Mouse (Mus musculus) forebrain, embryonic 10.5 days (tissue): Measurements from ENCODE around the gene Uqcc3. TPM values are rescaled to one million over a fixed set of nuclear protein-coding genes. Genes with fewer than 3 reads are reported as not detected.

Experiments
- DNase-seq: peaks from one replicate; pipeline ENCODE4 v3.0.0-alpha.2; 2017; ENCODE audit warnings: low spot score; ENCODE audit errors: extremely low spot score
- H3K27ac ChIP-seq: fragments of 300-500 bp; sonication (generic); 2 replicates; pipeline ENCODE4 v1.5.1; 2016; ENCODE audit warnings: mild to moderate bottlenecking
- H3K27me3 ChIP-seq: fragments of 300-500 bp; sonication (generic); 2 replicates; pipeline ENCODE4 v1.6.1; 2016; ENCODE audit warnings: mild to moderate bottlenecking; ENCODE audit not compliant: poor library complexity, severe bottlenecking
- H3K36me3 ChIP-seq: fragments of 300-500 bp; sonication (generic); replicated peaks from 2 replicates; pipeline ENCODE4 v1.6.1; 2016; ENCODE audit warnings: mild to moderate bottlenecking, moderate library complexity
- H3K4me1 ChIP-seq: fragments of 300-500 bp; sonication (generic); 2 replicates; pipeline ENCODE4 v1.6.1; 2016
- H3K4me3 ChIP-seq: fragments of 300-500 bp; sonication (generic); 2 replicates; pipeline ENCODE4 v1.5.1; 2016; ENCODE audit warnings: mild to moderate bottlenecking, moderate library complexity
- H3K9me3 ChIP-seq: fragments of 300-500 bp; sonication (generic); 2 replicates; pipeline ENCODE4 v1.6.1; 2016; ENCODE audit warnings: mild to moderate bottlenecking, moderate library complexity
- WGBS: fragments of 180-500 bp; shearing (Covaris S2); methylation state at CpG from one replicate; pipeline ENCODE4 v1.1.7; 2016; 5-methylcytosine and 5-hydroxymethylcytosine counted together
- polyA plus RNA-seq: library from polyadenylated mRNA; unstranded; fragments of >200 nt; fragmentation: Nextera tagmentation; extraction: Ambion mirVana; gene quantifications from 2 replicates; pipeline ENCODE4 v1.2.1, GENCODE M21; 2016

Uqcc3 gene
- polyA plus RNA-seq, 1 experiment from 2014 or later: 55.5 TPM

DNA sequence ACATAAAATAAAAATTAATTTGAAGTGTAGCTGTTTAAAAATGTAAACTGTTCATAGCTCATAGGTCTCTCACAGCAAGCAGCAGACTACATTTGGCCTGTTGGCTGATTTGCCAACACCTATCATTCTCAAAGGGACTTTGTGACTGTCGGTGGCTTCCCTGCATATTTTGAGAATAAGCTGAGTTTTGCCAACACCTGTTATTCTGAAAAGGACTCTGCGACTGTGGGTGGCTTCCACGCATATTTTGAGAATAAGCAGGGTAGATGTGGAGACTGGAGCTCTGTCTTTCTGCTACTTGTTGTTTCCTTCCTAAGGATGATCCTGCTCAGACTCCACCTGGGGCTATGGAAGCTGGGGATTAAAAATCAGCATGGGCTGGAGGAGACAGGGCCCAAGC, 27.6 kb downstream of the Uqcc3 start:
- no peak for DNase-seq
- Histone ChIP-seq H3K4me3 (no peak overlapping the region), H3K27me3 (no peaks in the 10 kb centered on the region), H3K4me1 (peaks cover 10% of the 10 kb centered on the region), H3K36me3 (peaks cover 10% of the 10 kb centered on the region), H3K27ac (no peak overlapping the region), H3K9me3 (no peaks in the 10 kb centered on the region)
- WGBS: 91% methylated on average over 3 of the region's 3 CpGs

DNA sequence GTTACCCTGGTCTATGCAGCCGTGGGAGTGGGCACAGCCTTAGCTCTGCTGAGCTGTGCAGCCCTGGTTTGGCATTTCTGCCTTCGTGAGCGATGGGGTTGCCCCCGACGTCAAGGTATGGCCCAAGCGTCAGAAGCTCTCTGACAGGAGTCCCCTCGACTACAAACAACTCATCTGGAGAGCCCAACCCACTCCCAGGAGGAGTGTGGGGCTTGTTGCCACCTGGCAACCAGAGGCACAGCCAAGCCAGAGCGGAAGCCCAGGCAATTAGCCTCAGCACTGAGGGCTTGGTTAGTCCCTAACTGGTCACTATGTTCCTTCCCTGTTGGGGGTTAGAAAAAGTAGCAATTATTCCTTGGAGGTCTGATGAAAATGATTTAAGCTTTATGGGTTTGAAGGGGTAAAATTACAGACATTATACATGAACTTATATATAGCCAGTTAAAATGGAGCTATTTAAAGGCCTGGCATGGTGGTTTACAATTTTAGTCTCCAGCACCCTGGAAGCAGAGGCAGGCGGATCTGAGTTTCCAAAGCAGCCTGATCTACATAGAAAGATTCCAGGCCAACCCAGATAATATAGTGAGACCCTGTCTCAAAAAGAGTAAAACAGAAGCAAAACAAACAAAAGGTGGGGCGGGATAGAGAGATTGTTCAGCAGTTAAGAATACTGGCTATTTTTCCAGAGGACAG, 28.3 kb downstream of the Uqcc3 start:
- 65% methylated on average over 10 of the region's 10 CpGs for WGBS
- no peak for DNase-seq
- Histone ChIP-seq H3K27ac (no peak overlapping the region), H3K27me3 (no peaks in the 10 kb centered on the region), H3K4me3 (no peak overlapping the region), H3K36me3 (peaks cover 17% of the 10 kb centered on the region), H3K9me3 (no peaks in the 10 kb centered on the region), H3K4me1 (peaks cover 10% of the 10 kb centered on the region)

DNA sequence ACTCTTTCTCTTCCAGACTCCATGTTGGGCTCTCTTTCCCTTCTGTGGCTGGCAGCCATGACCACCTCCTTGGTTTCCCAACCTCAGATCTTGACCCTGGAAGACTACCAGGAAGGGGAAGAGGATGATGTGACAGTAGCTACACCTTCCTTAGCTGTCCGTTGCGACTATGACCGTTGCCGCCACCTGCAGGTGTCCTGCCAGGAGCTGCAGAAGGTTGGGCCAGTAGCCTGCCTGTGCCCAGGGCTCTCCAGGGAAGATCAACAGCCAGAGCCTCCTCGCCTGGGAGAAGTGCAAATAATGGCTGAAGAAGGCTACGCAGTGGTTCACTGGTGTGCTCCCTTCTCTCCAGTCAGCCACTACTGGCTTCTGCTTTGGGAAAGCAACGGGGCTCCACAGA, 29.1 kb downstream of the Uqcc3 start:
- DNase-seq: no peak
- 54% methylated on average over 7 of the region's 7 CpGs for WGBS
- Histone ChIP-seq H3K9me3 (no peaks in the 10 kb centered on the region), H3K27me3 (no peaks in the 10 kb centered on the region), H3K4me1 (peaks cover 10% of the 10 kb centered on the region), H3K4me3 (no peak overlapping the region), H3K27ac (no peak overlapping the region), H3K36me3 (peaks cover 25% of the 10 kb centered on the region)

DNA sequence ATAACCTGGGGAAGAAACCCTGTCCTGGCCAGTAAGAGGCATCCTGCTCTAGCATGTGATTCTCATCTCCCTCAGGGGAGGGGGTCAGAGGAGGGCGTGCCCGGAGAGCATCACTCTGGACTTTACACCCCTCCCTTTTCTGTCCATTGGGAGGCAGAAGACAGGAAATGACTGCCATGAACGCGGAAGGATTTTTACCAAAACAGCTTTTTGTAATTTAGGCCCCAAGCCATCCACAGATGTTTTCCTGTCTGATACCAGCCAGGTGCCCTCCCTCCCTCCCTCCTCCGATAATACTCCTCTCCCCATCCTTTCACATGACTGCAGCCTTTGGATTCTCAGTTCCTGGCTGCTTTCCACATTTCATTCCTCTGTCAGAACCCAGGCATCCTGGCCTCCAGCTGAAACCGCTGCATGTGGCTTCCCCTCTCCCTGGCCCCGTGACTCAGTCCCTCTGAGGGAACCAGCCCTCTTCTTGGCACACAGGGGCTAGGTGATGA, 30.3 kb downstream of the Uqcc3 start, which contains the start of gene Lrrn4cl:
TSS of gene Lrrn4cl (plus strand) at position 367 of the 500 bp plus-strand sequence.
- H3K27me3 ChIP-seq: no peaks in the 10 kb centered on the region
- H3K27ac ChIP-seq: peak within 1 kb of the TSS; percentile 20
- DNase-seq: no peak
- 34% methylated on average over 7 of the region's 7 CpGs for WGBS
- H3K4me3 ChIP-seq: no peak within 1 kb of the TSS
- H3K4me1 ChIP-seq: peaks cover 10% of the 10 kb centered on the region
- no peaks in the 10 kb centered on the region for H3K9me3 ChIP-seq
- peaks cover 37% of the 10 kb centered on the region for H3K36me3 ChIP-seq

DNA sequence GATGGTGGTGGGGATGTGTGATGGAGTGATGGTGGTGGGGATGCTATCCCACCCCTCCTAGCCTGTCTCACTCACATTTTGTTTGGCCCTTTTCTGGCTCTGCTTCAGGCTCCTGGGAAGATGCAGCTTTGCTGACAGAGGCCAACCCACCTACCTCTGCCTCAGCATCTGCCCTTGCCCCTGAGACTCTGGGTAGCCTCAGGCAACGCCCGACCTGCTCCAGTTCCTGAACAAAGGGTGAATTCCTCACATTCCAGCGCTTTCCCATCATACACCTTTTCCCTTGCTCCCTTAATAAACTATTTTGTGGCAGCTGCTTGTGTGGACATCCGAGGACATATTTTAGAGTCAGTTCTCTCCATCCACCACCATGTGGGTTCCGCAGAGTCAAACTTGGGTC, 32.4 kb downstream of the Uqcc3 start:
- no peak for DNase-seq
- 82% methylated on average over 5 of the region's 5 CpGs for WGBS
- H3K36me3 ChIP-seq: peaks cover 41% of the 10 kb centered on the region

DNA sequence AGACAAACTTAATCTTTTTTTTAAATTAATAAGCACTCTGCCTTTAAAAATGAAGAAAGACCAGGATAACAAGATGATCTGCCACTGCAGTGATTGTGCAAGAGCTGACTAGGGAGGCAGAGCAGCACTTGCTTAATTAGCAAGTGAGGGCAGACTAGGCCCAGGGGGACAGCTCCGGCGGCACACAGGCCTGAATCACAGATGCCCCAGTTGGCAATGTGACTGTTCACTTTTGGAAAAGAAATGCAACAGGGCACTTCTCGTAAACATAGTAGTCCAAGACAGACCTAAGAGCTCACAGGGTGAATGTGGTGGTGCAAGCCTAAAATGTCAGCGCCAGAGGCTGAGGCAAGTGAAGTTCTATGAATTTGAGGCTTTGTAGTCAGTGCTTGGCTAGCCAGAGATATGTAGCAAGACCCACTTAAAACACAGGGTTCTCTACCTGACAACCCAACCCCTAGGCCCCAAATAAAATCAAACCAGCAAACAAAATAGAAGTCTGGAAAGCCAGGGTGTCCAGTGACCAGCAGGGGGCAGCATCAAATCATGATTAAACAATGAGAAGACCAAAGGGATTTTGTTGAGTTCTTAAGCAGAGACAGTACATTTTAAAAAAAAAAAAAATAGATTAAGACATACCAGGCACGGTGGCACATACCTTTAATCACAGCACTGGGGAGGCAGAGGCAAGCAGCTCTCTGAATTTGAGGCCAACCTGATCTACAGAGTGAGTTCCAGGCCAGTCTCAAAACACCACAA, 36.2 kb downstream of the Uqcc3 start:
- H3K27ac ChIP-seq: no peak overlapping the region
- H3K9me3 ChIP-seq: no peaks in the 10 kb centered on the region
- H3K4me3 ChIP-seq: no peak overlapping the region
- H3K36me3 ChIP-seq: peaks cover 61% of the 10 kb centered on the region
- DNase-seq: peak; percentile 66
- no peaks in the 10 kb centered on the region for H3K27me3 ChIP-seq
- peaks cover 21% of the 10 kb centered on the region for H3K4me1 ChIP-seq
- WGBS: 66% methylated on average over 5 of the region's 5 CpGs

More for the DNA sequence above, 32.4 kb downstream of the Uqcc3 start:
- Histone ChIP-seq H3K4me3 (no peak overlapping the region), H3K27ac (no peak overlapping the region), H3K27me3 (no peaks in the 10 kb centered on the region), H3K9me3 (no peaks in the 10 kb centered on the region), H3K4me1 (peaks cover 10% of the 10 kb centered on the region)

DNA sequence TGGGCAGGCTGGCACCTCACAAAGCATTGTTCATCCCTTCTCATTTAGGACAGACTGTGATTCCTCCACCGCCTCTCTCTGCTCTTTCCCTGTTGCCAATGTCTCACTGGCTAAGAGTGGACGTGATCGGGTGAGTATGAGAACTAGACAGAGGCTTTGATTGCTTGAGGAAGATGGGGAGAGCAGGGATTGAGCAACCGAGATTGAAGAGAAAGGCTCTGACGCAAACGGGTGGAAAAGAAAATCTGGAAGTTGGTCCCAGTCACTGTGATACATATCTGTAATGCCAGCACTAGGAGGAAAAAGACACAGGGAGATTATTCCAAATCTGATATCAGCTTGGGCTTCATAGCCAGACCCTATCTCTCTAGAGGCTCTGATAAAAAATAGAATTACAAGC, 37.8 kb downstream of the Uqcc3 start:
- H3K36me3 ChIP-seq: peaks cover 50% of the 10 kb centered on the region
- no peak for DNase-seq
- 89% methylated on average over 6 of the region's 6 CpGs for WGBS

DNA sequence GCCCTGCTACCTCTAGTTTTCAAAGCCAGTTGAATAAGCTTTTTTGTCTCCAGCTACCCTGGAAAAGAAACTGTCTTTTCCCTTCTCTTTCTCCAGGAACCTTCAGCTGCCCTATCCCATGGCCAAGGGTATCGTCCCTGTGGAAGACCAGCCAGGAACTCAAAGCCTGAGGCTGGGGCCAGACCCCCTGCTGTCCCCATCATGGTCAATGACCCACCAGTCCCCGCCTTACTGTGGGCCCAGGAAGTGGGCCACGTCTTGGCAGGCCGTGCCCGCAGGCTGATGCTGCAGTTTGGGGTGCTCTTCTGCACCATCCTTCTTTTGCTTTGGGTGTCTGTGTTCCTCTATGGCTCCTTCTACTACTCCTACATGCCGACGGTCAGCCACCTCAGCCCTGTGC, 39.7 kb downstream of the Uqcc3 start:
- Histone ChIP-seq H3K4me1 (peaks cover 46% of the 10 kb centered on the region), H3K27ac (no peak overlapping the region), H3K36me3 (peaks cover 39% of the 10 kb centered on the region), H3K9me3 (no peaks in the 10 kb centered on the region), H3K4me3 (peak overlapping the region; percentile 61), H3K27me3 (no peaks in the 10 kb centered on the region)
- no peak for DNase-seq
- WGBS: 85% methylated on average over 7 of the region's 7 CpGs

More for the DNA sequence above, 37.8 kb downstream of the Uqcc3 start:
- Histone ChIP-seq H3K27me3 (no peaks in the 10 kb centered on the region), H3K4me3 (no peak overlapping the region), H3K4me1 (peaks cover 34% of the 10 kb centered on the region), H3K27ac (no peak overlapping the region), H3K9me3 (no peaks in the 10 kb centered on the region)

DNA sequence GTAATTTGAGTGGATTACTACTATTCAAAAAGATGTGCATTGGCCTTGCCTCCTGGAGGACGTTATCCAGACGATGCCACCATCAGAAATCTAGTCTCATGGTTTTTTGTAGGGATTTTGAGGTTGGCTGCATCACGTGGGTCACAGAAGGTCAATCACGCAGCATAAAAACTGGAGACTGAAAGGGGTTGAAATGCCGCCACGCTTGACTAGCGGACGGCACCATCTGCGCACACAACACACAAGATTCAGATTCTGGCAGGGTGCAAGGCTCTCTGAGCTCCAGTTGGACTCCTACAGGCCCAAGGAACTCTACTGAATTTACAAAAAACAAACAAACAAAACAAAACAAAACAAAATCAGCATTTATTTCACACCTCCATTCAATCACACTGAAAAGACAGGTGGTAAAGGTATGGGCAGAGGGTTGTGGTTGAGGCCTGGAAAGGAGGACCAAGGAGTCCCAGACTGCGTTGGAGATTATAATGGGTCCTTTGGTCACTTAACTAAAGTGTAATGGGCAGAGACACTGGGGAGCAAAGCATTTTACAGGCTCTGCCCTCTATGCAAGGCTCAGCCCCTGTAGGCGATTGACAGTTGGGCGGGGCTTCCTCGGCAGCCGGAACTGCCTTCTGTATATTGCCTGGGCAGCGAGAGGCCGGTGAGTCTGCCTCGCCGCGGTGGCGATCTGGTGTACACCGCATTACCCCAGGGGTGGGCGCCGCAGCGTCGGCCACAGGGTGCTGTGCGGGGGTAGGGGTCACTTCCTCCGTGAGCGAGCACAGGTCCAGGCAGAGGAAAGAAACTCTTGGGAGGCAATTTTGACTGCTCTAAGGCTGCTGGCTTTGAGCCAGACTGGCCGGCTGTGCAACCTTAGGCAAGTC, 40.6 kb downstream of the Uqcc3 start:
- Histone ChIP-seq H3K27me3 (no peaks in the 10 kb centered on the region), H3K9me3 (no peaks in the 10 kb centered on the region), H3K4me3 (peak overlapping the region; percentile 61), H3K4me1 (peaks cover 46% of the 10 kb centered on the region), H3K36me3 (peaks cover 42% of the 10 kb centered on the region), H3K27ac (peak overlapping the region; percentile 97)
- WGBS: 19% methylated on average over 29 of the region's 29 CpGs
- DNase-seq: peak; percentile 54

DNA sequence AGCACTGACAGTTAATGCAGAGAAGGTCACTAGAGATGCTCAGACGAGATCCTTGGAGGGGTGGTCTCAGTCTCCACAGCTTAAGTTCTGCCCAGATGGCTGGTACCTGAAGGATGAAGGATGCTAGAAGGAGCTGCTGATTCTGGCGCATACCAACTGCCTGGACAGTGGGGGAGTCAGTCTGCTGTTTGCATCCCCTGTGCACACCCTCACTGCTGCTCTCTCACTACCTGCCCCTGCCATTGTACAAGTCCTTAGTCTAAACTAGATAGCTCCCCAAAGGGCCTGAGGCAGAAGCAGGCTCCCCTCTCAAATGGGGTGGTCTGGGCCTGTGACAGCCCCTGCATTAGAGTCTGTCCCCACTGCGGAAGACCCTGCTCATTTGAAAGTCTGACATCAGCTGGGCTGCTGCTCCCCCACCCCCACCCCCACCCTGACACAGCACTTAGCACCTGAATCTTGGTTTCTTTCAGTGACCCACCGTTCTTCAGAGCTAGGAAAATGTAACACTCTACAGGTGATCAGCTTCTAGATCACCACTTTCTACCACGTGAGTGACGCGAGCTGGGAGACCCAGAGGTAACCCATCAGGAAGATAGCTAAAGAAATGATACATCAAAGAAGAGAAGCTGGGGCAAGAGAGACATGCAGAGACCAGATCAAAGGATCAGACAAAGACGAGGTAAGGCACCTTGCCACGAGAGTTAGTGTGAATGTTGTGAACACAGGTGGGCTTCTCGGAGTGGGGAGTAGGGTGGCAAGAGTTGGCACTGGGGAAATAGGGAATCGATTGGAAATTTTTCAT, 41.4 kb downstream of the Uqcc3 start, which contains the start of gene Gng3:
TSS of gene Gng3 (minus strand) at position 92 of the 805 bp plus-strand sequence.
- Histone ChIP-seq H3K36me3 (peaks cover 50% of the 10 kb centered on the region), H3K4me3 (peak within 1 kb of the TSS; percentile 61), H3K9me3 (no peaks in the 10 kb centered on the region), H3K27ac (peak within 1 kb of the TSS; percentile 97), H3K4me1 (peaks cover 46% of the 10 kb centered on the region), H3K27me3 (no peaks in the 10 kb centered on the region)
- 37% methylated on average over 11 of the region's 11 CpGs for WGBS
- DNase-seq: peak; percentile 52

DNA sequence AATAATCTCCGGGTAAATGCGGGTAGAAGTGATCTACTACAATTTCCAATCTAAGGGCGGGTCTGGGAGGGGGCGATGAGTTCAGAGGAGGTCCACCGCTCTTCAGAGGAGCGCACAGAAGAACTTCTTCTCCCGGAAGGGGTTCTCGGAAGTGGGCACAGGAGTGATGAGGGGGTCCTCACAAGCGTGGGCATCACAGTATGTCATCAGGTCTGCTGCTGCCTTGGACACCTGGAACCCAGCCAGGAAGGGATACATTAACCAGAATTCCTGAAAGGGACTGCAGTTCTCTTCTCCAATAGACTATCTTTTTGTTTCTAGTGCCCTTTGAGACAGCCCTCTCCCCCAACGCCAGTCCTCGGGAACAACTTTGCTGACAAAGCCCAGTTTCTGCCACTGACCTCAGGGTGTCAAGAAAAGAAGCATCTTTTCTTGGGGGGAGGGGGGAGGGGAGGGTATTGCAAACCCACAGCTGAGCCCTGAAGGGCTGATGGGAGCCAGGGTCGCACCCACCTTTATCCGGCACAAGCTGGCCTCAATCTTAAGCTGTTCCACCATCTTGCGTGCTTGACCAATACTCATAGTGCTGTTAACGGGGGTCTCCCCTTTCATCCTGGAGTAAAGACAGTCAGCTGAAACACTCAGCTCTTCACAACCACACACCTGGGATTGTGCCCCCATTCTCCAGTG, 42.5 kb downstream of the Uqcc3 start:
- 23% methylated on average over 15 of the region's 15 CpGs for WGBS
- Histone ChIP-seq H3K36me3 (peaks cover 57% of the 10 kb centered on the region), H3K27me3 (no peaks in the 10 kb centered on the region), H3K4me3 (peak overlapping the region; percentile 61), H3K4me1 (peaks cover 46% of the 10 kb centered on the region), H3K9me3 (no peaks in the 10 kb centered on the region), H3K27ac (peak overlapping the region; percentile 97)
- no peak for DNase-seq
